Mouse (Mus musculus) CD8-positive naive resting alpha-beta T cell, adult 2 months (primary cell): ENCODE data around the gene Drg2.
A peak's percentile ranks its signal among the peaks of the same experiment; 100 is the strongest.
"Not testable (repeated sequence)": the region's sequence is repeated elsewhere in the genome, so short reads cannot be mapped to it uniquely, and the experiment has no call there.

Experiments used
- DNase-seq, 2 experiments: peaks; one replicate each; pipeline ENCODE4 v3.0.0; 2022; ENCODE audit warnings: low read depth in 2 of 2, low spot score in 2 of 2

The Drg2 gene

GRCm38 (mm10) chr11:60454080-60454744, at the start of gene Drg2:
TSS of gene Drg2 (plus strand) at chr11:60454591.
- DNase-seq = peak; percentile 86 to 91

- no peak for DNase-seq
These were observed 47.8 kb upstream of the Drg2 start for GRCm38 (mm10) chr11:60406606-60407005.

DNA sequence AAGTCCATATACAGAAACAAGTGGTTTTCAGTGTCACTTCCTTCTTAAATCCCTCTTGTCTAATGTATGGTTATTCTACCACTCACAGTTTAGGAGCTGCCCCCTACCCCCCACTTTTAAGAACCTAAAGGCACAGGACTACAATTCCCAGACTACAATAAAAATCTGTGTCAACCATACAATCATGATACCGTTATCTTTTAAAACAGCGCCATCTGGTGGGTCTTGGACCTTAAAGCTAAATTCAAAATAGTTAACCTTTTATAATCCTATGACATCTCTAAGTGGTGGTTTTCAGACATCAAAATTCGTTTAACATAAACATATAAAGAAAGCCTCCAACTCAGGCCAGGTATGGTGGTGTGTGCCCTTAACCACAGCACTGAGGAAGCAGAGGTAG, 42.2 kb upstream of the Drg2 start:
- DNase-seq = peak; percentile 64 to 78

- DNase-seq = no peak
These were observed 41.5 kb upstream of the Drg2 start for GRCm38 (mm10) chr11:60412921-60413320.

DNA sequence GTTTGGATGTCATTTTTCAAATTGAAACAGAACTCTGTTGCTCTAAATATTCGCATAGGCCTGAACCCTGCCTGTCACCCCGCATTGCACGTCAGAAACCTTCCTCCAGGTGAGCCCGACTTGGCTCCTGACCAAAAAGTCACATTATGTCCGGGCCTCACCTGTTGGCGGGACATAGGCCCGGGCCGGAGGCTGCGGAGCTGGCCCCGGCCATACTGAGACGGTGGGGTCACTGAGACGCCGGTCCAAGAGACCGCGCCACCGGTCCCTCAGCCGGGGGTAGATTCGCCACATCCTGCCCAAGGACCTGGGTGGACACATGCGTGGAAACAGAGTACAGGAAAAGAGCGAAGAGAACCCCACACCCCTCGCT, 37.8 kb upstream of the Drg2 start:
- DNase-seq = no peak

DNA sequence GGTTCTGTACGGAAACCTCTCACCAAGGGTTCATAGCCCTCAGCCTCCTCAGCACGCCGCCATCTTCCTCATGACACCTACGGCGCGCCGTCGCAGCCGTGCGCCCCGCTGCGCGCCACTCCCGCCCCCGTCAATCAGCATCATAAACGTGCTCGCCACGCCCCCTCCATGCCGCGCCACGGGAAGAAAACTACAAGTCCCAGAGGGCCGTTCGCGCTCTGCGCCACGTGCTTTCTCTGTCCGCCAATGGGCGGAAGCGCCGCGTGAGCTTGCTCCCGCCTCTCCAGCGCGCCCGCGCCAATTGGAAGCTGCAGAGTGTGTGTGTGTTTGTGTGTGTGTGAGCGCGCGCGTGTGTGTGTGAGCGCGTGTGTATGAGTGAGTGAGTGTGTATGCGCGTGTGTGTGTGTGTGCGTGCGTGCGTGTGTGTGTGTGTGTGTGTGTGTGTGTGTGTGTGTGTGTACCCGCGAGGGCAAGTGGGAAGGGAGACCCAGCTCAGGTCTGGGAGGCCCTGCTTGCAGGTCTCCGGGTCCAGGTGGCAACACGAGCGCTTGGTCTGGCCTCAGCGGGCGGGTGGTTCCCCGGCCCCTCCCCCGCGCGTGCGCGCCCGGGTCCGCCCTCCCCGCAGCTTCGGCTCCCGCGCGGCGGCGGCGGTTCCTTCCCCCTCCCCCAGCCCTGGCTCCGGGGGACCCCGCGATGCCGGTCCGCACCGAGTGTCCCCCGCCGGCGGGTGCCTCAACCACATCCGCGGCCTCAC, 37.3 kb upstream of the Drg2 start, which contains the start of gene Gid4:
Gene Gid4 (plus strand): TSS at position 183 of the 754 bp plus-strand sequence.
- peak; percentile 98 to 99 for DNase-seq

GRCm38 (mm10) chr11:60417717-60418472, 36.5 kb upstream of the Drg2 start, which contains the start of gene Atpaf2:
TSS of gene Atpaf2 (minus strand) at chr11:60418457.
- DNase-seq = no peak

DNA sequence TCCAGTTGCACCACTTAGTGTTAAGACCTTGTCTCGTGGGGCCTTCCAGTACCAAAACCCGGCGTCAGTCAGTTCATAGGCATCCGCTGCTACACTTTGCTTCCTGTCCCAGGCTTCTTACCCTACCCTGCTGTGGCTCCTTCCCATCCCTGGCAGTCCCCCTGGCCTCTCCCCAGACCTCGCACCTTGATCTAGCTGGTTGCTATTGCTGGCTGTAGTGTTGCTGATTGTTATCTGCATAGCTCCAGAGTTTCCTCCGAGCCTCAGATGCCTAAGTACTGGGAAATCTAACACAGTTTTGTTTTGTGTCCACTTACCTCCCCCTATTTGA, 36.0 kb upstream of the Drg2 start:
- DNase-seq = peak; percentile 12 to 17

DNA sequence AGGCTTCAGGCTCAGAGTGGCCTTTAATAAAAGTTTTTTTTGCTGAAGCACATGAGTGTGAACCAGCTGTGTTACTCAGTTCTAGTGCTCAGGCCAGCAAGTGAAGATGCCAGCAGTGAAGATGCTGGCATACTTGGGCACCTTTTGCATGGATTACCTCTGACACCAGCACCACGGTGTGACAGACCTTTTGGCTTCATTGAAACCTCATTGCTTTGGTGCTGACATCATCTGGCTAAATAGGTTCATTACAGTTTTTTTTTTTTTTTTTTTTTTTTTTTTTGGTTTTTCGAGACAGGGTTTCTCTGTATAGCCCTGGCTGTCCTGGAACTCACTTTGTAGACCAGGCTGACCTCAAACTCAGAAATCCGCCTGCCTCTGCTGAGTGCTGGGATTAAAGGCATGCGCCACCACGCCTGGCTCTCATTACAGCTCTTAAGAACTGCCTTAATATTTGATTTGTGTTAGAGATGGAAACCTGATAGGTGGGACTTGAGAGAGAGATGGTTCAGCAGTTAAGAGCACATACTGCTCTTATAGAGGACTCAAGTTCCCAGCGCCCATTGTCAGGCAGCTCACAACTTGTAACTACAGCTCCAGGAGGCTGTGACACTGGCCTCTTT, 32.2 kb upstream of the Drg2 start:
- DNase-seq = no peak

- DNase-seq = no peak
These were observed 31.4 kb upstream of the Drg2 start for GRCm38 (mm10) chr11:60423006-60423405.

DNA sequence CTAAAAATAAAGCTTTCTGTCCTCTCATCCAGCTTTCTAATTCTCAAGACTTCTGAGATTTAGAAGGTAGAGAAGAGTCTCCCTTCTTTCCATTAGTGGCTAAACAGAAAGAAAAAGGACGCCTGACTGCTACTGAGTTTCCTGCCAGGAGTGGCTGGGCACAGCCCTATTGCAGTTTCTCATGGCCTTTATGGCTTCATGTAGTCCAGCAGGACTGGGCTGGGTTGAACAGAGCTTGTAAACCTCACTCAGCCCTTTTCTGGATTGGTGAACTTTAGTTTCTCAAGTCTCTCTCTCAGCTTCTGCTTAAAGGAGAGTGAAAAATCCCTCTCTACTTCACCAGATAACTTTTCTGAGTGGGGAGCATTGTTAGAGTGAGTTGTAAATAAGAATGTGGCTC, 28.0 kb upstream of the Drg2 start:
- DNase-seq = no peak

DNA sequence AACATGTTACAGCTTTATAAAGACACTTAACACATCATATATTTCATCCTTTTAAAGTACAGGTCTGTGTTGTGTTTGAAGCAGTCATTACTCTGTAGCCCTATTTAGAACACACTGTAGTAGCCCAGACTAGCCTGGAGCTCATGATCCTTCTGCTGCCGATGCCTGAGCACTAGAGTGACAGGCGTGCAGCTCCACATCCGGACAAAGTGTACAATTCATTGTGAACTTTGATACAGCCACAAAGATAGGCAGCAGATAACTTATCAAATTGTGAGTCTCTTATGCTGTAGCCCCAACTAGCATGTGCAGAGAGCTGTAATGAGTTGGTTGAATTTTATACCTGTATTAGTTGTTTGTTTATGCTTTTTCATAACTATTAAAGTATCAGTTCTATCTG, 26.8 kb upstream of the Drg2 start:
- DNase-seq = no peak

- DNase-seq = no peak
These were observed 20.9 kb upstream of the Drg2 start for GRCm38 (mm10) chr11:60433501-60433900.

- DNase-seq = no peak
These were observed 19.3 kb upstream of the Drg2 start for GRCm38 (mm10) chr11:60435133-60435532.

GRCm38 (mm10) chr11:60436618-60437017, 17.8 kb upstream of the Drg2 start:
- no peak for DNase-seq

DNA sequence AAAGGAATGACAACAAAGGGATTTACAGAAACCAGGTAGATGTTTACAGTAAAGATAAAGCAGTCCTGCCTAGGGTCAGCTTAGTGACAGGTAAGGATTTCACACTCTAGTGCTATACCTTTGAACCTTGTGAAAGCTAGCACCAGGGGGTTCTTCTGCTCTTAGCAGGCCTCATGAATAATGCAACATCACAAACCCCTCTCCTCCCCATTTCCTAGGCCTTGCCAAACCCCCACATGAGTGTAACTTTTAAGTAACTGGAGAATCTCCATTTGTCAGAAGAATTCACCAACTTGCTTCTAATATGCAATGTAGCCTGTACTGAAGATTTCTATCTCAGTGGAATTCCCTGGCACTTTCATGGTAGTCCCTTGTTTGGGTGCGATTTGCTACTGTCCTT, 14.8 kb upstream of the Drg2 start:
- DNase-seq = not testable (repeated sequence)

DNA sequence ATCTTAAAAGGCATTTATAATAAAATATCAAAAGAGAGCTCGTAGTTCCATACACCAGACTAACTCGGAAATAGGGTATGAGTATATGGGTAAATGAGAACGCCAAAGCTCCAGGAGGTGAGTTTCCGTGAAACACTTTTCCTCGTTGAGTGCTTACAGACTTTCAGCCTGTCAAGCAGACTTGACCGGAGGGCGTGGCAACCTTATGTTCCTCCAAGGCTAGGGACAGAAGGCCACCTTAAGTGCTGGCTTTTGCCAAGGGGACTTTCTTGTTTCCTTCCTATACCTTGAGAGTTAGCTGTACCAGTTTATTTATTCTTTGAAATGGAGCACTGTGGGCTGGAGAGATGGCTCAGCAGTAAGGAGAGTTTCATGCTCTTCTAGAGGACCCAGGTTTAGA, 14.2 kb upstream of the Drg2 start:
- no peak for DNase-seq

DNA sequence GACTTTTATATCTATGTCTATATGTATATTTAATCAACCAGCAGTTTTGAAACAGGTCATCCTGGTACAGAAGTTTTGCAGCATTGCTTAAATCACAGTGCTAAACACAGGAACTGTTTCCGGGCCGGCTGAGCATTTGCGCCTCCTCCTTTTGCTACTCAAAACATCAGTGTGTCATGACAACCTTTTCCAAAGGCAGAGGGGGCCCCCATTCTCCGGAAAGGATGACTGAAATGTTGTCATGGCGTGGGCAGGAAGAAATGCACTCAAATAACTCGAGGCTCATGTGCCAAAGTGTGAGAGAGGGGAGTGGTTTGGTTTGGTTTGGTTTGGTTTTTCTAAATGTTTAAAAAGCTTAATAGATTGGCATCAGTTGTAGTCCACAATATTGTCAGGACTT, 11.5 kb upstream of the Drg2 start:
- DNase-seq = no peak

DNA sequence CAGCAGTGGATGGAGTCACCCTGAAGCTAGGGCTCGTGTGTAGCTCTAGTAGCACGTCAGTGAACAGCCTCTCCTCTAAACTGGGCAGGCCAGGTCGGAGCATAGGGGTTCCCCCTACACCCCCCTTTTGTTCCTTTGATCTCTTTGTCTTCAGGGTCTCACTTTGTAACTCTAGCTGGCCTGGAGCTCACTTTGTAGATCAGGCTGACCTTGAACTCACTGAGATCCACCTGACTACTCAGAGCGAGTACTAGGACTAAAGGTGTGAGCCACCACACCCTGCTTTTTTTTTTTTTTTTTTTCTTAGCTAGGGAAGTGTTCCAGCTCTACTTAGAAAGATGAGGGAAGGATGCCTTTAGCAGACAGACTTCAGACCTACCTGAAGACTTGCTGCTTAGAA, 10.4 kb upstream of the Drg2 start:
- DNase-seq = no peak

- no peak for DNase-seq
These were observed 325 bp downstream of the Drg2 start for GRCm38 (mm10) chr11:60454745-60455087.

DNA sequence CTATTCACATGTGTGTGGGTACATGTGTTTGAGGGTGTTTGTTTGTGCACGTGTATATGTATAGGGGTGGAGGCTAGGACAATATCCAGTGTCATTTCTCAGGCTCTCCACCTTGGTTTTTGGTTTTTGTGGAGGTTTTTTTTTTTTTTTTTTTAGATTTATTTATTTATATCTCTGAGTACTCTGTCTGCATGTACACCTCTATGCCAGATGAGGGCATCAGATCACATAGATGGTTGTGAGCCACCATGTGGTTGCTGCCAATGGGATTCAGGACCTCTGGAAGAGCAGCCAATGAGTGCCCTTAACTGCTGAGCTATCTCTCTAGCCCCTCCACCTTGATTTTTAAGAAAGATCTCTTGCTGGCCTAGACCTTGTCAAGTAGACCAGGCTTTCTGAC, 3.6 kb downstream of the Drg2 start:
- DNase-seq = no peak

DNA sequence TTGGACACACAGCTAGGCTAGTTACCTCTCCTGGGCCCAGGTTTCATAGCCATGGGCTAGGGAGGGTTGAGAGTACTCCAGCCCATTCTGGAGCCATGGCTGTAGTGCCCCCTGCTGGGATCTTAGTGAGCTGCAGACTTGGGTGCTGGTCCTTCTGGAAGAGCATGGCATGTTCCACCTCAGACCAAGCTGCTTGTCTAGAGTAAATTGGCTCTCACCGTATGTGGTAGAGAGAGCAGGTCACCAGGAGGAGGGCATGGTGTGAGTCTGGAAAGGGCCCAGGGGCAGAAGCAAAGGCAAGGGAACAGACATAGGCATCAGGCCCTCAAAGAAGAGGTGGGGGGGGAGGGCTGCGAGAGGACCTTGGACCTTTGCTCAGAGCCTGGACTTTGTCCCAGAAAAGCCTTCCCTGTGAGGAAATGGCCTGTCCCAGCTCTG, 11.6 kb downstream of the Drg2 start:
- DNase-seq = peak; percentile 33 to 49
